Mouse (Mus musculus) left cerebral cortex, postnatal 36 days (tissue): ENCODE measurements around the gene Ankrd17. TPM values are rescaled to one million over a fixed set of nuclear protein-coding genes. Genes with fewer than 3 reads are reported as not detected.

Experiments
- DNase-seq, 2 experiments: peaks; one replicate each; pipeline ENCODE4 v3.0.0; 2021 to 2022; ENCODE audit warnings: low spot score in 2 of 2, mixed read lengths in 1 of 2
- intact Hi-C: fragments of 180-260 bp; cut with DNase I; formaldehyde crosslinking; loops from one replicate; pipeline ENCODE4 v1.15.1; 2025
- total RNA-seq, 2 experiments: library from RNA; stranded (reverse); gene quantifications; 2 replicates each; pipeline ENCODE4 v1.2.3; 2021

Ankrd17 gene
- total RNA-seq, 2 experiments from 2014 or later, result 99.3 to 127 TPM

DNA sequence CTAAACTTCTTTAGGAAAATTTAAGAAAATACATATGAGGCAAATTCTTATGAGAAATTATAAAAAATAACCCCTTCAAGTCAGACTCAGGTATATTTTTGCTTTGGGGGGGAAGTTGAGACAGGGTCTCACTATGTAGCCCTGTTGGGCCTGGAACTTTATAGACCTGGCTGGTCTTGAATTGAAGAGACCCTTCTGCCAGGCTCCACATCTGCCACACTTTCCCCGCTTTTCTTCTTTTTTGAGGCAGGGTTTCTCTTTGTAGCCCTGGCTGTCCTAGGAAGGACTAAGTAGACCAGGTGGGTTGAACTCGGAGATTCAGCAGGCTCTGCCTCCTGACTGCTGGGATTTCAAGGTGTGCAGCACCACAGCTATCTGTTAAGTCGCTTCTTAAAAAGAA, 139.7 kb downstream of the Ankrd17 start:
- intact Hi-C loops, result no loop called here
- DNase-seq, result no peak

DNA sequence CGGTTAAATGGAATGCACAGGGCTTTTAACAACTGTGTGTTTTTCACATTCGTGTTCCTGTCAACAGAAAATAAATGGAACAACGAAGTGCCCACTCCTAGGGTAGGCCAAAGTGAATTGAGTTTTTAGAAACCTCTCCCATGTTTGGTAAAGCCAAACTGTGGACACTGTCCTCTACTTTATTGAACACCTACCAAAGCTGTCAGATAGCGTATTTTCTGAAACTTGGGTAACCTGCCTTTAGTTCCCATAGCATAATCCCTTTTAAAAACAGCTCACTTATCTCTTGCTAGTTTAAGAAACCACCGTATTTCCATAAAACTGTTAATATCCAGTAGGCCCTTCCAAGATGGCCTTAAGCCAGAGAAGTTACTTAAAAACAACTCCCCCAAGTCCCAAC, 141.6 kb downstream of the Ankrd17 start:
- intact Hi-C loops, result loop anchor here (1.0 kb wide), 1 partner anchor 142 kb away; the partner anchor contains the start of gene Ankrd17
- DNase-seq, result no peak

DNA sequence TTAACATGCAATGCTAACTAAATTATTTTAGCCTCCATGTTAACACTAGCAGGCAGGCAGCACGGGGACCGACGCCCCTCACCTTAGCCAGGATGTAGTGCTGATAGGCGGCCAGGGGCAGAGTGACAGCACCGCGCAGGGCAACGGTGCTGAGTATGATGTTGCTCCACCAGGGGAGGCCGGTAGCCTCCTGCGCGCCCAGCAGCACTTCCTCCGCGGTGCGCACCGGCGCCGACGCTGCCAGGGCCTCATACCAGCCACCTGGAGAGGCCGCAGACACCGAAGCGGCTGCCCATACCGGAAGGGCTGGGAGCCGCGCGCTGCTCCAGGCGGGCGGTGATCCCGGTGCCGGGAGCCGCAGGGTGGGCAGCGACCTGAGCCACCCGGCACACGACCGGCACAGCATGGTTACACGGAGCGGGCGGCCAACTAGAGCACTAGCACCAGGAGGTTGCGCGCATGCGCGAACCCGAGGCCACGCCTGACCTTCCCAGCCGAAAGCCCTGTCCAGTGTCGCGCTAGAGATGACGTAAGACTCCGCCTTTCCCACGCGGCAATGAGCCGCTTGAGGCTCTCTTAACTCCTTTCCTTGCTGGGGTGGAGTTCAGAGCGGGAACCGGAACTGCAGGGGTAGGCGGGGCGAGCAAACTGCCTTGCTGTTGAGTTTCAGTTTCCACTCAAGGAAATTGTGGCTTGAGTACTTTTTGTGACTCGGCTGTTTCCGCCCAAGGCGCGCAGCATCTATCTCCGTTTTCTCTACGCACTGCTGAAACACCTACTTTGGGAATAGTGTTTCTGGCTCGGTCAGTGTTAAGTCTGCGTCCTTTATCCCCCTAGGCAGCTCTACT, 142.6 kb downstream of the Ankrd17 start, which contains the start of gene Cox18:
Gene Cox18, minus strand, starts transcription at position 468 of the 848 bp plus-strand sequence.
- intact Hi-C loops, result loop anchor here (1.0 kb wide), 1 partner anchor 143 kb away; the partner anchor contains the start of gene Ankrd17
- peak; percentile 99 for DNase-seq

DNA sequence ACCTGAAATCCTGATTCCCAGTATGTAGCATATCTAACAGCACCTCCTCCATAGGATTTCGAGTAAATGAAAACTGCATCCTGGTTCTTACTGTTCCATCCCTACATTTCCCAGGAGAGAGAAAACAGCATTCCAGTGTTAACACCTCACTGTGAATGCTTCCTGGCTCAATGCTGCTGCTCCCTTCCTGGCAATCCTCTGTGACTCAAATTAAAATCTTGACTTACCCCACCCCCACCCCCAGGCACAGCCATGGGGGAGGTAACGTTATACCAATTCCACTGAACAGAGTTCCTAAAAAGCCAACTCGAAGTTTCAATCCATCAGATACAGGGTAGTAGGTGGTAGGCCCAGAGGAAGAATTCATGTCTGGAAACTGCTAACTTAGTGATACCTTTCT, 143.4 kb downstream of the Ankrd17 start:
- intact Hi-C loops, result no loop called here
- no peak for DNase-seq

DNA sequence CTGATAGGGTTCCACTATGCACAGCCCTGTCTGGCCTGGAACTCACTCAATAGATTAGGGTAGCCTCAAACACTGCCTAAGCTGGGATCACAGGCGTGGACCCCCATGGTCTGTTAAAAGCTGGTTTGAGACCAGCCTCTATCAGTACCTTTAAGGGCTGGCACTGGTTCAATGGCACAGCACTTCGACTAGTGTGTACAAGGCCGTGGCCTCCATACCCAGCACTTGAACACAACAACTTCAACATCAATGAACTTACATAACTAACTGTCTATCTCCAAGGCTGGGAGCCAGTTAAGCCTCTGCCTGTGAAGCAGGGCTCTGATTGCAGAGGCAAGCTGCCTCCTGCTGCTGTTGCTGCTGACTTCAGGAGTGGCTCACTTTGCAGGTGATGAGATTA, 148.6 kb downstream of the Ankrd17 start:
- intact Hi-C loops, result no loop called here
- DNase-seq, result no peak

DNA sequence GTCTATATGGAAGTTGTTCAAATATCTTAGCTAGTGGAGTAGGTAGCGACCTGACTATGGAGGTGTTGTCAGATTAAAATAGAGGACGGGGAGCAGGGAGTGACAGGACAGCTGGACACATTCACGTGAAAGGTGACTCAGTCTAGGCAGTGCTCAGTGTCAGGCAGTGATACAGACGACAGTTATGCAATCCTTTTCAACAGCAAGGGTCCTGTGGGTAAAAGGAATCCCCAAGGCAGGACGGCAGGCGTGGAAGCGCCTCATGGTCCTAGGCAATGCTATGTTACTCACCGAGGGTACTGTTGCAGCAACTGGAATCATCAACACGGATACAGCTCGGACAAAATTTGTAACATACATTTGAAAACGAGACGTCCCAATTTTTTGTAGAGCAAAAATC, 149.2 kb downstream of the Ankrd17 start:
- intact Hi-C loops, result no loop called here
- no peak for DNase-seq

DNA sequence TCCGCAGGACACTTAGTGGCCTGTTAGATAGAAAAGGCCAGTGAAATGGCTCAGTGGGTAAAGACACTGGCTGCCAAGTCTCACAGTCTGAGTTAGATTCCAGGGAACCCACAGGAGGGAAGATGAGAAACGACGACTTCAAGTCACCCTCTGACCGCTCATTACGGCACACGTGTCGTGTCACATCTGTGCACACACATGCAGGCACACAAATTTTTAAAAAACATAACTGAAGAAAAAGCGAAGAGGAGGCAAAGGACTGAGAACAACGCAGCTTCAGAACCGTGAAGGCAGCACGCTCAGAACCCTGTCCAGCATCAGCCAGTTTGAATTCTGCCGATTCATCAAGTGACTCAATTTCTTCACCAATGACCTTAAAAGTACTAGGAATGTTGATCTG, 153.0 kb downstream of the Ankrd17 start:
- DNase-seq, result no peak
- intact Hi-C loops, result no loop called here

DNA sequence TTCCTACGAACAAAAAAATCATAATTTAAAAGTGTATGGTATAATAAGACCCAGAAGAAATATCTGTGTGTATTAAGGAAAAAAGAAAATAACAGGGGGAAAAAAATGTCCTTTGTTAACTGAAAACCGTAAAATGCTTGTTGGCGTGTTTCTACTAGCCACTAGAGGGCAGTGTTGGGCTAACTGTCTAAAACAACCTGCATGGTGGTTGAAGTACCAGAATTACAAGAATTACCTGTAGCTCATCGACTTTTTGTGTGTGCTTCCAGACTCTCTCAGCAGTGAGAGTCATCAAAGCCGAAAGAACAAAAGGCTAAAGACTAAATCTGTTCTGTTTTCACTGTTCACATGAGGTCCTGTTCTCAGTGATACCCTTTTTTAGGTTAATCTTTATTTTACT, 163.2 kb downstream of the Ankrd17 start:
- intact Hi-C loops, result loop anchor here (5.0 to 10.0 kb wide), 3 partner anchors 302 to 449 kb away; no protein-coding TSS in a partner anchor
- DNase-seq, result no peak

DNA sequence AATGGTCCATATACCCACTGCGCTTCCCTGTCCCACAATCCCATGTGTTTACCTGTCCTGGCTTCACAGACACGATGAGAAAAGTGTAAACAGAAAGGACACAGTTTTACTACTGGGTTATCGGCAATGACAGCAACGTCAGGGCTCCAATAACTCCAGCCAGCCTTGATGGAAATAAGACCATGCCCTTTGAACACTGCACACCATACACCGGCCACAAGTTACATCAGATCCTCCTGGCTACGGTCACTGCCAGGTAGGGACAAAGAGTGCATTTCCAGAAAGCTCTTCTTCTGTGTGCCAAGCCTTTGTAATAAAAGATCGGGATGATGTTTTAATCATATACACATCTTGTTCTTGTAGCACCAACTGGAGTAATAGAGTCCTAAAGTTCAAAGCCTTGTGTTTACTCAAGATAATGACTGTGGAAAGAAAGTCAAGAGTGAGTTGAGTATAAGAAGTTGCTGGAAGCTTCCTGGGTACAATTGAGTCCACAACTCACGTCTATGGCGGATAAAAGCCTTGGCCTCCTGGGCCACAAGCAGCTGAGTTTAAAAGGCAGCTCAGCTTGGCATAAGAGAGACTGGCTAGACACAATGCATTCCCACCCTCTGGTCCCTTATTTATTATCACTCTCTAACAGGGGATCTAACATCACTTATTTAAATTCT, 163.8 kb downstream of the Ankrd17 start:
- intact Hi-C loops, result loop anchor here (5.0 to 10.0 kb wide), 3 partner anchors 302 to 450 kb away; no protein-coding TSS in a partner anchor
- no peak for DNase-seq

DNA sequence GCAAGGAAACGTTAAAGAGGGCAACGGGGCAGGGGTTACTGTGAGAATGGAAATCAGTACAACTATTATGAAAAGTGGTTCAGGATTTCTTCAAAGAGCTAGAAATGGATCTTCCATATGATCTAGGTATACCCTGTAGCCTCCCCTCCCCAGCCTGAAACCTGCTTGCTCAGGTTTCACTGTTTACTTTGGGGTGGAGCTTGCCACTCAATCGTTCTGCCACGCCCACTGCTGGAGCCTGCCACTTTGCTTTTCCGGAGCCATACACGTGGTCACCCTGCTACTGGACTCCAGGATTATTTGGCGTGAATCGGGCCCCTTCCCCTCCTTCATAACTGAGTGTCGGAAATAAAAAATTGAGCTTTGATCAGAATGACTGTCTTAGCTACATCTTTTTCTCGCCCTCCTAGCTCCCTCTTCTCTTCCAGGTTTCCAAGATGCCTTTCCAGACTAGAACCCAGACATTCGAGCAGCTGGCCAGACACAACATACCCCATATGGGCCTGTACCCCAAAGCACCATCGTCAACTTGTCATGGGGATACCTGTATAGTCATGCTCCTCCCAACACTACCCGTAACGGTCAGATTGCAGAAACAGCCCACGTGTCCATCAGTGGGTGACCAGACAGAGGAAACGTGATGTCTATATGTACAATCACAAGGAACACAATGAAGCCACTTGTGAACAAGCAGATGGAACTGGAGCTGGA, 166.3 kb downstream of the Ankrd17 start:
- intact Hi-C loops, result loop anchor here (5.0 to 10.0 kb wide), 5 partner anchors 305 to 785 kb away; no protein-coding TSS in a partner anchor
- no peak for DNase-seq

DNA sequence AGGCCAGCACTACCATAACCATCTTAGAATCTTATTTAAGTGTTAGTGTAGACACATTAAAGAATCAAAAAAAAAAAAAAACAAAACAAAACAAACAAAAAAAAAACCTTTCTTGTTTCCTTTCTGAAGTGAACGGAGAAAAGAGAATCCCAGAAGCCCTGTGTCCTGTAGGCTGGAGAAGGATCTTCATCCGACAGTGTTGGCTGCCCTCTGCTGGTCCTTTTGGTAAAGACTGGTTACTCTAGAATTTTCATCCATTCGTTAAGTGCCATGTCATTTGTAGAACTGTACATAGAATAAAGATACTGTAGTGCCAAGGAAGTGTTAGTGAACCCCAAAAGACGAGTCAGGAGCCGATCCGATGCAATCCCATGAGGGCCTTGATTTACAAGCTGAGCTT, 171.5 kb downstream of the Ankrd17 start:
- intact Hi-C loops, result loop anchor here (2.0 to 10.0 kb wide), 3 partner anchors 360 to 780 kb away; no protein-coding TSS in a partner anchor

DNA sequence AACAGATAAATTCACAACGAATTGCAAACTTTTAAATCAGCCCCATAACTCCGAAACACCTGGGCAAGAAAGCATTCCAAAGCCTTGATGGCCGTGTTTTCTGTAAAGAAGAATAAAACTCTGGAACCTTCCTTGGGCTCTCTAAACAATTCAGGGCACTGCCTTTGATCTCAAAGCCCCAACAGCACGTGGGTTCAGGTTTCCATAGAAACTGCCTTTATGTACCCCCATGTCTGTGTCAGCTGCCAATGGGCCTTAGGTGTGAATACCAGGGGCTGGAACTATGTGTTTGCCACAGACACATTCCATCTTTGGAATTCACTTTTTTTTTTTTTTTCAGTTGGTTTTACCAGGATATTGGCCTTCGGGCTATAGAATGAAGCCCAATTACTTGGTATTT, 183.6 kb downstream of the Ankrd17 start:
- DNase-seq, result no peak
- intact Hi-C loops, result no loop called here

More for the DNA sequence above, 171.5 kb downstream of the Ankrd17 start:
- DNase-seq, result peak; percentile 21 to 56

DNA sequence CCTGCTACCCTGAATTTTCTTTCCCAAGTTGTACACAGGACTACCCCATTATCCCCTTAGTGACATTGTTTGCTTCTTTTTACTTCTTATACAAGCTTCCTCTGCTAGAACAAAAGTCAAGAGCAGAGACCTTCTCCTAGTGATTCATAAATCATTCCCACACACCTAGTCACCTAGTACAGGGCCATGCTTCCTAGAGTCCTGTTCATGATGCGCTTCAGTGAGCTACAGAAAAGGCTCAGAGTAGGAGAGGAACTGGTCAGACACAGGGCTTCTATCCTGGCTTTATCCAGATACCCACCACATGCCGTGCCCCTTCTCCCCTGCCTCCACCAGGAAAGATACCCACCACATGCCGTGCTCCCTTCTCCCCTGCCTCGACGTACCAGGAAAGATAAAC, 187.3 kb downstream of the Ankrd17 start:
- DNase-seq, result no peak
- intact Hi-C loops, result no loop called here

DNA sequence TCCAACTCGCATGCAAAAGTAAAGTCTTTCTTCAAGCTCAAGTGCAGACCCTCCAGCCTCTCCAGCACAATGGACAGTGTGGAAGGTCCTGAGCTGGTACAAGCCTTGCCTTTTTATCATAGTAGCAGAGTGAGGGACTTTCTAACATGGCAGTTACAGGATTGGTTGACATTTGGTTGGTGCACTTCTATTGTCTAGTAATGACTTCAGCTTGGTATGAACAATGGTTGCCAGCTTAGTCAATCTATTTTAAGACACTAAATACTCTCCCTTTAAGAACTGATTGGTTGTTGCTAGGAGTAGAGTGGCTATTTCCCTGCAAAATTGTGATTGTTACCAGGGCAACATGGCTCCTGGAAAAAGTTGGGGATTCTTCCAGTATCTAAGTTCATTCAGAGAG, 188.3 kb downstream of the Ankrd17 start:
- intact Hi-C loops, result no loop called here
- DNase-seq, result no peak

Other genes starting within 250 kb of the Ankrd17 start
- 10 to 100 TPM; 24.8 to 25.1 TPM for gene Cox18, start 142.6 kb downstream of the Ankrd17 start, total RNA-seq
- 1 to 10 TPM in 1 of 2 experiments, under 1 TPM in 1; 0.74 to 2.4 TPM for gene Gm9958, start 627 bp upstream of the Ankrd17 start, total RNA-seq
- gene Alb, start 94.3 kb upstream of the Ankrd17 start, total RNA-seq, result not detected
- gene Afp, start 124.2 kb upstream of the Ankrd17 start, total RNA-seq, result not detected
- gene Afm, start 152.4 kb upstream of the Ankrd17 start, total RNA-seq, result not detected
- under 1 TPM; 0.16 to 0.27 TPM for gene 5830473C10Rik, start 194.5 kb upstream of the Ankrd17 start, total RNA-seq